Mouse (Mus musculus): ENCODE data around the gene Tspan18. TPM values are rescaled to one million over a fixed set of nuclear protein-coding genes. Genes with fewer than 3 reads are reported as not detected.

Tspan18 gene
- polyA plus RNA-seq, 1 experiment, result 0.06 TPM

DNA sequence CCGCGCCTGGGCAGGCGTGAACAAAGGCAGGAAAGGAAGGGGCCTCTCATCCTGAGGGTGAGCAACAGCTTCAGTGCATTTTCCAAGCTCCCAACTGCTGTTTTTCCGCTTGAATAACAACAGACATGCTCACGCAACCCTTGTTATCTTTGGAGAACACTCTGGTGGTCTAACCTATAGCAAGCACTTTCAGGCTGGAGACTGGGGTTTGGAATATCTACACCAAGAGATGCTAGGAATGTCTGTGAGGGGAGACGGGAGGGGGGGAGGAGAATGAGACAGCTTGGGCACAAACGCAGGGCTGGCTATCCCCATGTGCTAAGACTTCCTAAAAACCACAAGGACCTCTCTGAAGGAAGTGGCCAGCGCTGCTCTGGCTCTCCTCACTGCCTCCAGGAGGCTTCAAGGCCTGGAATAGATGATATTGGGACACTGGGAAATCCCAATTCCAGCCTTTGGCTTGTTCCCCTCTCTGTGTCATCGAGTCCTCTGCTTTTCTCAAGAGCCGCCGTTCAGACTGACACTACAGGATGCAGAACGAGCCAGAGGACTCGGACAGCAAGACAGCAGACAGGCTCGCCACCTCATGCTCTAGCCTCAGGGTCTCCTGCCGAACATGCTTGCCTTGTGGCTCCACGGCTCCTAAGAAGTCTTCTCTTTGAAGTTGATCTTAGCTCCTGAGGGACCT, 30.6 kb downstream of the Tspan18 start:
- Histone ChIP-seq H3K27me3 (ENCODE audit: control insufficient read depth, insufficient read depth, insufficient read length) (peaks cover 41% of the 10 kb centered on the region), H3K36me3 (ENCODE audit: control insufficient read depth, insufficient read depth) (no peaks in the 10 kb centered on the region), H3K4me3 (ENCODE audit: insufficient read depth, poor library complexity, severe bottlenecking) (no peak overlapping the region), H3ac (ENCODE audit: control insufficient read depth, insufficient read length, low read depth) (no peak overlapping the region), H3K79me3 (ENCODE audit: low read depth) (no peaks in the 10 kb centered on the region), H3K79me2 (ENCODE audit: control insufficient read depth, insufficient read depth) (no peaks in the 10 kb centered on the region)
- no peak for TF ChIP-seq CTCF (IDR thresholded peaks at IDR 0.05; ENCODE audit: control insufficient read depth, insufficient read depth, insufficient read length)
- TF ChIP-seq MYOD1 (IDR thresholded peaks at IDR 0.05; ENCODE audit: control insufficient read depth, insufficient read length, low read depth), result no peak
- TF ChIP-seq USF1 (IDR thresholded peaks at IDR 0.05; ENCODE audit: low read depth), result no peak
- no peak for TF ChIP-seq CEBPB (IDR thresholded peaks at IDR 0.05; ENCODE audit: low read depth)
- TF ChIP-seq FOSL1 (IDR thresholded peaks at IDR 0.05; ENCODE audit: insufficient read depth, low read length, poor library complexity, severe bottlenecking), result no peak
- TF ChIP-seq MAX (IDR thresholded peaks at IDR 0.05), result no peak
- TF ChIP-seq MYOG (IDR thresholded peaks at IDR 0.05; ENCODE audit: control insufficient read depth, extremely low read depth, insufficient read length), result no peak

DNA sequence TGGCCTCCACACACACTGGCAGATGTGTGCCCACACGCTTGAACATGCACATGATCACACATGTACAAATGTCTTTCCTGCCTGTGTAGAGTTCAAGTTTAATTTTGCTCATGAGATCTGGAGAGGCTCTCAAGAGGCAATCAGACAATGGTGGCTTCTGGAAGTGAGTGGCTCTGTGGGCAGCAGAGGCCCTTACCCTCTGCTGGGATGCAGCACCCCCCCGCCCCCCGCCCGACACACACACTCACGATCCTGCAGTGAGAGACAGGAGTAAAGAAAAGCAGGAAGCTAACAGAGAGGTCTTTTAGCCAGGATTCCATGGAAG, 31.1 kb downstream of the Tspan18 start:
- Histone ChIP-seq H3K79me3 (ENCODE audit: low read depth) (no peaks in the 10 kb centered on the region), H3K4me3 (ENCODE audit: insufficient read depth, poor library complexity, severe bottlenecking) (no peak overlapping the region), H3K36me3 (ENCODE audit: control insufficient read depth, insufficient read depth) (no peaks in the 10 kb centered on the region), H3ac (ENCODE audit: control insufficient read depth, insufficient read length, low read depth) (no peak overlapping the region), H3K79me2 (ENCODE audit: control insufficient read depth, insufficient read depth) (no peaks in the 10 kb centered on the region), H3K27me3 (ENCODE audit: control insufficient read depth, insufficient read depth, insufficient read length) (peaks cover 36% of the 10 kb centered on the region)
- TF ChIP-seq MAX (IDR thresholded peaks at IDR 0.05) (no peak), MYOG (IDR thresholded peaks at IDR 0.05; ENCODE audit: control insufficient read depth, extremely low read depth, insufficient read length) (no peak), CTCF (IDR thresholded peaks at IDR 0.05; ENCODE audit: control insufficient read depth, insufficient read depth, insufficient read length) (no peak), MYOD1 (IDR thresholded peaks at IDR 0.05; ENCODE audit: control insufficient read depth, insufficient read length, low read depth) (no peak), FOSL1 (IDR thresholded peaks at IDR 0.05; ENCODE audit: insufficient read depth, low read length, poor library complexity, severe bottlenecking) (no peak), CEBPB (IDR thresholded peaks at IDR 0.05; ENCODE audit: low read depth) (no peak), USF1 (IDR thresholded peaks at IDR 0.05; ENCODE audit: low read depth) (no peak)

DNA sequence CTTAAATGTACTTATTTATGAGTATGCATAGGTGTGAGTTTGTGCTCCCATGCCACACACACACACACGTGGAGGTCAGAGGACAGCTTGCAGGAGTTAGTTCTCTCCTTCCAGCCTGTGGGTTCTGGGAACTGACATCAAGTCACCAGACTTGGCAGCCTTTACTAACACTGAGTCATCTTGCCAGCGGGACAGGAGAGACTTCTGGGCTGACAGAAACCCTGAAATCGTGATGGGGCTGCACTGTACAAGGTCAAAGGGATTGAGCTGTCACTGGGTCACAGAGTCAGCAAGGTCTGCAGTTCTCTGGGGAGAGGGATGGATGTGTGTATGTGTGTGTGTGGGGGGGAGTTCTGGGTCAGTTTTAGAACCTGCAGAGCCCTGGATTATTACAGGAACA, 36.6 kb downstream of the Tspan18 start:
- H3ac ChIP-seq (ENCODE audit: control insufficient read depth, insufficient read length, low read depth), result no peak overlapping the region
- H3K79me2 ChIP-seq (ENCODE audit: control insufficient read depth, insufficient read depth), result no peaks in the 10 kb centered on the region
- no peaks in the 10 kb centered on the region for H3K79me3 ChIP-seq (ENCODE audit: low read depth)
- no peak for TF ChIP-seq MAX (IDR thresholded peaks at IDR 0.05)
- TF ChIP-seq MYOD1 (IDR thresholded peaks at IDR 0.05; ENCODE audit: control insufficient read depth, insufficient read length, low read depth), result no peak
- TF ChIP-seq CEBPB (IDR thresholded peaks at IDR 0.05; ENCODE audit: low read depth), result no peak
- no peak for TF ChIP-seq FOSL1 (IDR thresholded peaks at IDR 0.05; ENCODE audit: insufficient read depth, low read length, poor library complexity, severe bottlenecking)
- no peak for TF ChIP-seq MYOG (IDR thresholded peaks at IDR 0.05; ENCODE audit: control insufficient read depth, extremely low read depth, insufficient read length)
- TF ChIP-seq CTCF (IDR thresholded peaks at IDR 0.05; ENCODE audit: control insufficient read depth, insufficient read depth, insufficient read length), result no peak
- TF ChIP-seq USF1 (IDR thresholded peaks at IDR 0.05; ENCODE audit: low read depth), result no peak
- H3K36me3 ChIP-seq (ENCODE audit: control insufficient read depth, insufficient read depth), result no peaks in the 10 kb centered on the region
- peaks cover 3% of the 10 kb centered on the region for H3K27me3 ChIP-seq (ENCODE audit: control insufficient read depth, insufficient read depth, insufficient read length)
- H3K4me3 ChIP-seq (ENCODE audit: insufficient read depth, poor library complexity, severe bottlenecking), result no peak overlapping the region

DNA sequence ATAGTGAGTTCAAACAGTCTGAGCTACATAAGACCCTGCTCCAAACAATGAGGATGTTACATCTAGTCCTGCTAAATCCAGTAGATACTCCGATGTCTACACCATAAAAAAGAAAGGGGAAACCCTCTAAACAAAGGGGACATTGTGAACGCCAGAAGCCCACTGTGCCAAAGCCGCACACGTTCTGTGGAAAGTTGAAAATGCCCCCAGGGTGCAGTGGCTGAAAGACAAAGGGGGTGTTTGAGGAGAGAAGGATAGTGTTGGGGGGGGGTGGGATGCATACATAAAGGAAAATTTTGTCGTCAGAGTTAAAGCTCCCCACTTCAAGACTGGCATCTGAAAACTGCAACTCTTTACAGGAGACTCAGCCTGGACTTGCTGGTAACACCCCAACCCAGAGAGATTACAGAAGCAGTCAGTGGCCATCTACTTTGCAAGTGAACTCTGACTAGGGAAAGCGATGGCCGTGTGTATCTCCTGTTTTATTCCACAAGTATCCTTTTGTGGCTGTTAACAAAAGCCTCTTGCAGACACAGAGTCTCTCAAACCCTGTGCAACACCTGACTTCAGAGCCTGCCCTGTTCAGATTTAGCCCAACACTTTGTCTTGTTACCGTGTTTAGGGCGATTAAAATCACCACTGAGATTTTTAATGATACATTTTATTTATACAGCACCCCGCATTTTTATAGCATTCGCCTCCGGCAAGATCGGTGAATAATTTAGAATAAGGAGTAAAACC, 42.9 kb downstream of the Tspan18 start:
- H3K4me3 ChIP-seq (ENCODE audit: insufficient read depth, poor library complexity, severe bottlenecking), result no peak overlapping the region
- H3K36me3 ChIP-seq (ENCODE audit: control insufficient read depth, insufficient read depth), result no peaks in the 10 kb centered on the region
- H3K79me2 ChIP-seq (ENCODE audit: control insufficient read depth, insufficient read depth), result no peaks in the 10 kb centered on the region
- TF ChIP-seq CEBPB (IDR thresholded peaks at IDR 0.05; ENCODE audit: low read depth) (no peak), MYOD1 (IDR thresholded peaks at IDR 0.05; ENCODE audit: control insufficient read depth, insufficient read length, low read depth) (no peak), USF1 (IDR thresholded peaks at IDR 0.05; ENCODE audit: low read depth) (no peak), MAX (IDR thresholded peaks at IDR 0.05) (no peak)
- H3K27me3 ChIP-seq (ENCODE audit: control insufficient read depth, insufficient read depth, insufficient read length), result no peaks in the 10 kb centered on the region
- H3K79me3 ChIP-seq (ENCODE audit: low read depth), result no peaks in the 10 kb centered on the region
- H3ac ChIP-seq (ENCODE audit: control insufficient read depth, insufficient read length, low read depth), result no peak overlapping the region

DNA sequence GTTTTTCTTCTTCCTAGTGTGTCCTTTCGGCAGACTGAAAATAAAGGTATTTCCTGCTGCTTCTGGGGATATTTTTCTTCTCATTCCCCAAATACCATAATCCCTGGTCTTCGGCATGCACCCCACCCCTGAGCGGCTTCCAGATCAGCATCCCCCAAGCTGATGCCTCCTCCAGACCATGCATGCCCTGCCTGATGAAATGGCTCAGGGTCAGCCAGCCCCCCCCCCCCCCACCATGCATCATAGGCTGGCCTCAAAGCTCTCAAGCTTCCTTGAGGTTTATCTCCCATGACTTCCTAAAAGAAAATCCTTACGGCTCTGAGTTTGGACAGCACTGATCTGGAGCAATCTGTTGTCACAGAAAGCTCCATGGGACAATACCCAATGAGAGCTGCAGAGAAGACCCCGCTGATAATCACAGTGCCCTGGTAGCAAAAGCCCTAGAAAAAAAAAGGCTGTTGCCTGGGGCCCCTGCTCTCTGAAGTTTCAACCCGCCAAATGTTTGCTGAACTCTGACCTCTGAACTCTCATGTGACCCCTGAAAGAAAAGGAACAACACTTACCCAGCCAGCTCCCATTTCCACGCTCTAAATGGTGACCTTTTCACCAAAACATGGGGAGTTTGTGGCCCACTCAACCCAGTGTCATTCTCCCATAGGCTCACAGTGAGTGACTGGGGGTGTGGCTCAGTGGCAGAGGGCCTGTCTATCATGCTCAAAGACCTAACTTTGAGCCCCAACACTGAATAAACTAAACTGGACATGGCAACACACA, 43.8 kb downstream of the Tspan18 start:
- H3K79me3 ChIP-seq (ENCODE audit: low read depth), result no peaks in the 10 kb centered on the region
- H3K79me2 ChIP-seq (ENCODE audit: control insufficient read depth, insufficient read depth), result no peaks in the 10 kb centered on the region
- H3ac ChIP-seq (ENCODE audit: control insufficient read depth, insufficient read length, low read depth), result no peak overlapping the region
- no peak overlapping the region for H3K4me3 ChIP-seq (ENCODE audit: insufficient read depth, poor library complexity, severe bottlenecking)
- H3K36me3 ChIP-seq (ENCODE audit: control insufficient read depth, insufficient read depth), result no peaks in the 10 kb centered on the region
- H3K27me3 ChIP-seq (ENCODE audit: control insufficient read depth, insufficient read depth, insufficient read length), result no peaks in the 10 kb centered on the region
- TF ChIP-seq MAX (IDR thresholded peaks at IDR 0.05) (no peak), MYOG (IDR thresholded peaks at IDR 0.05; ENCODE audit: control insufficient read depth, extremely low read depth, insufficient read length) (no peak), FOSL1 (IDR thresholded peaks at IDR 0.05; ENCODE audit: insufficient read depth, low read length, poor library complexity, severe bottlenecking) (no peak), MYOD1 (IDR thresholded peaks at IDR 0.05; ENCODE audit: control insufficient read depth, insufficient read length, low read depth) (no peak), CEBPB (IDR thresholded peaks at IDR 0.05; ENCODE audit: low read depth) (no peak), CTCF (IDR thresholded peaks at IDR 0.05; ENCODE audit: control insufficient read depth, insufficient read depth, insufficient read length) (no peak), USF1 (IDR thresholded peaks at IDR 0.05; ENCODE audit: low read depth) (no peak)

All from C2C12 (cell line).